Mouse (Mus musculus): Measurements from ENCODE around the gene Epb41l4b. TPM values are rescaled to one million over a fixed set of nuclear protein-coding genes. Genes with fewer than 3 reads are reported as not detected.
A peak's percentile ranks its signal among the peaks of the same experiment; 100 is the strongest.

The Epb41l4b gene
- polyA plus RNA-seq, 1 experiment from 2014 or later: 0.74 TPM

DNA sequence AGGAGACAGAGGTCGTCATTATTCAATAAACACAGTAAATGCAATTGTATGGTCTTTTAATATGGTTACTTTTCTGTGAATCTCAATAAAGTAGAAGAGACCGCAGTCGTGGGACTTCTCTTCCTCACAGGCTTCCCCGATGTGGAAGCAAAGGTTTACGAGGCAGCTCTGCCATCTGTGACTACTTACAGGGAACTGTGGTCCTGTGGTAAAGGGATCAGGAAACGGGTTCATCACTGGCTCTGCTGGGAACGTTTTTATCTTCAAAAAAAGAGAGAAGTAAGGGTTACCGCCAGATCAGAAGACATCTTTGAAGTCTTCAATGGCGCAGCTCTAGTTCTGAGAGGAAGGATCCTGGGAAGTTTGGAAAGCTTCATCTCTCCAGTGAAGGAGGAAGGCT, 135.5 kb downstream of the Epb41l4b start:
- H3K27ac ChIP-seq (ENCODE audit: low read depth, low read length): no peak overlapping the region
- peaks cover 3% of the 10 kb centered on the region; the same call in 1 of the 2 replicates for H3K4me1 ChIP-seq (ENCODE audit: control insufficient read depth, insufficient read depth, low read length)
- ATAC-seq: no peak
- no peak overlapping the region for H3K4me3 ChIP-seq (ENCODE audit: low read depth, low read length)
- H3K27me3 ChIP-seq (replicated peaks; ENCODE audit: control insufficient read depth, insufficient read depth, low read length): no peaks in the 10 kb centered on the region
- H3K9me3 ChIP-seq (replicated peaks; ENCODE audit: control insufficient read depth, low read length): no peaks in the 10 kb centered on the region
- H3K36me3 ChIP-seq (ENCODE audit: control insufficient read depth, insufficient read depth, low read length): no peaks in the 10 kb centered on the region
- 89% methylated on average over 9 of the region's 9 CpGs for WGBS
- H3K4me2 ChIP-seq (ENCODE audit: low read length): no peak overlapping the region
- DNase-seq (ENCODE audit: low spot score): no peak
- H3K9ac ChIP-seq (ENCODE audit: low read length): no peak overlapping the region

GRCm38 (mm10) chr4:57005011-57005410, 138.2 kb downstream of the Epb41l4b start:
- H3K9me3 ChIP-seq (replicated peaks; ENCODE audit: control insufficient read depth, low read length): no peaks in the 10 kb centered on the region
- no peak overlapping the region for H3K4me3 ChIP-seq (ENCODE audit: low read depth, low read length)
- H3K27ac ChIP-seq (ENCODE audit: low read depth, low read length): no peak overlapping the region
- no peaks in the 10 kb centered on the region for H3K36me3 ChIP-seq (ENCODE audit: control insufficient read depth, insufficient read depth, low read length)
- no peak overlapping the region for H3K4me2 ChIP-seq (ENCODE audit: low read length)
- H3K9ac ChIP-seq (ENCODE audit: low read length): no peak overlapping the region
- peak; percentile 75 for DNase-seq (ENCODE audit: low spot score)
- no peaks in the 10 kb centered on the region for H3K27me3 ChIP-seq (replicated peaks; ENCODE audit: control insufficient read depth, insufficient read depth, low read length)
- 61% methylated on average over 8 of the region's 8 CpGs for WGBS
- peaks cover 3% of the 10 kb centered on the region; the same call in 1 of the 2 replicates for H3K4me1 ChIP-seq (ENCODE audit: control insufficient read depth, insufficient read depth, low read length)
- peak; percentile 69; the same call in 1 of the 2 replicates for ATAC-seq

GRCm38 (mm10) chr4:57003886-57004285, 139.4 kb downstream of the Epb41l4b start:
- H3K27ac ChIP-seq (ENCODE audit: low read depth, low read length): no peak overlapping the region
- ATAC-seq (no peak), DNase-seq (ENCODE audit: low spot score) (no peak)
- H3K36me3 ChIP-seq (ENCODE audit: control insufficient read depth, insufficient read depth, low read length): no peaks in the 10 kb centered on the region
- H3K9me3 ChIP-seq (replicated peaks; ENCODE audit: control insufficient read depth, low read length): no peaks in the 10 kb centered on the region
- H3K4me1 ChIP-seq (ENCODE audit: control insufficient read depth, insufficient read depth, low read length): peaks cover 3% of the 10 kb centered on the region; the same call in 1 of the 2 replicates
- no peak overlapping the region for H3K9ac ChIP-seq (ENCODE audit: low read length)
- 87% methylated on average over 8 of the region's 8 CpGs for WGBS
- H3K4me3 ChIP-seq (ENCODE audit: low read depth, low read length): no peak overlapping the region
- no peaks in the 10 kb centered on the region for H3K27me3 ChIP-seq (replicated peaks; ENCODE audit: control insufficient read depth, insufficient read depth, low read length)
- no peak overlapping the region for H3K4me2 ChIP-seq (ENCODE audit: low read length)

- WGBS: 87% methylated on average over 3 of the region's 3 CpGs
Measured at GRCm38 (mm10) chr4:57002751-57003150, 140.5 kb downstream of the Epb41l4b start.

DNA sequence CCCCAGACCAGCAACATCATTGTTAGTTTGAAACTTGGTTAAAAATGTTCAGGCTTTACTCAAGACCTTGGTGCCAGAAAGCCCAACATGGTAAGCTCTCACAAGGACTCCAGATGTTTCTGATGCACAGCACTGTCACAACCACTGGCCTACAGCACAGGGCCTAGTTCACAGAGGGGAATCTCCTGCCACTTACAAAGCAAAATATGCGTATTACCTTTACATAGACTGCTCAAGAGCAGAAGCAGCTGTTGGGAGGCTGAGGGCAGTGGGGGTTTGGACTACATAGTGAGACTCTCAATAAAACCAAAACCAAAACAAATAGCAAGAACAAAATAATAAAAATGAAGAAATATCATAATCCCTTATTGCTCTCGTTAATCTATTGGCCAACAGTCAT, 141.8 kb downstream of the Epb41l4b start:
- no peaks in the 10 kb centered on the region for H3K36me3 ChIP-seq (ENCODE audit: control insufficient read depth, insufficient read depth, low read length)
- H3K9ac ChIP-seq (ENCODE audit: low read length): no peak overlapping the region
- H3K27ac ChIP-seq (ENCODE audit: low read depth, low read length): no peak overlapping the region
- H3K4me3 ChIP-seq (ENCODE audit: low read depth, low read length): no peak overlapping the region
- no peaks in the 10 kb centered on the region for H3K27me3 ChIP-seq (replicated peaks; ENCODE audit: control insufficient read depth, insufficient read depth, low read length)
- DNase-seq (ENCODE audit: low spot score) (no peak), ATAC-seq (no peak)
- peaks cover 3% of the 10 kb centered on the region; the same call in 1 of the 2 replicates for H3K4me1 ChIP-seq (ENCODE audit: control insufficient read depth, insufficient read depth, low read length)
- H3K4me2 ChIP-seq (ENCODE audit: low read length): no peak overlapping the region
- WGBS: 86% methylated on average over 2 of the region's 2 CpGs
- H3K9me3 ChIP-seq (replicated peaks; ENCODE audit: control insufficient read depth, low read length): no peaks in the 10 kb centered on the region

More at GRCm38 (mm10) chr4:57002751-57003150, 140.5 kb downstream of the Epb41l4b start:
- DNase-seq (ENCODE audit: low spot score) (no peak), ATAC-seq (no peak)
- no peaks in the 10 kb centered on the region for H3K9me3 ChIP-seq (replicated peaks; ENCODE audit: control insufficient read depth, low read length)
- H3K27ac ChIP-seq (ENCODE audit: low read depth, low read length): no peak overlapping the region
- H3K27me3 ChIP-seq (replicated peaks; ENCODE audit: control insufficient read depth, insufficient read depth, low read length): no peaks in the 10 kb centered on the region
- no peak overlapping the region for H3K4me2 ChIP-seq (ENCODE audit: low read length)
- H3K36me3 ChIP-seq (ENCODE audit: control insufficient read depth, insufficient read depth, low read length): no peaks in the 10 kb centered on the region
- H3K4me1 ChIP-seq (ENCODE audit: control insufficient read depth, insufficient read depth, low read length): peaks cover 3% of the 10 kb centered on the region; the same call in 1 of the 2 replicates
- no peak overlapping the region for H3K4me3 ChIP-seq (ENCODE audit: low read depth, low read length)
- H3K9ac ChIP-seq (ENCODE audit: low read length): no peak overlapping the region

DNA sequence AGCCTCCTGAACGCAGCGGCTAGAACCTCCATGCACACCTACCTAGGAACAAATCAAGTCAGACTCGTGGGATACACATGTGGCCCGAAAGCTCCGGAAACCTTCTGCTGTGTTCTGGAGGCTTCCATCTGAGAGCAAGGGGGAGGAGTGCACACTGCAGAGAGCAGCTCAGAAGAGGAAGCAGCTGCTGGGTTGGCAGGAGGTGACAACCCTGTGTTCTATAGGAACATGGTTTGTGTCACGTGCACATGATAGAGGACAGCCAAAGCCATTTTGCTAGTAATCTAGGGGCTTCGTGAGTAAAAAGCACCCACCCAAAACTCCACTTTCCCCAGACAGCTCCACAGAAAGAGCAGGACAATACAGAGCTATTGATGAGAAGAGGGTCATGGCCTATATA, 149.9 kb downstream of the Epb41l4b start:
- WGBS: 89% methylated on average over 7 of the region's 7 CpGs
- H3K27me3 ChIP-seq (replicated peaks; ENCODE audit: control insufficient read depth, insufficient read depth, low read length): 0 out of 2 replicates have a peak, but pooled peaks cover 3% of the 10 kb centered on the region
- ATAC-seq (no peak), DNase-seq (ENCODE audit: low spot score) (no peak)
- H3K4me2 ChIP-seq (ENCODE audit: low read length): no peak overlapping the region
- no peak overlapping the region for H3K4me3 ChIP-seq (ENCODE audit: low read depth, low read length)
- H3K9ac ChIP-seq (ENCODE audit: low read length): no peak overlapping the region
- H3K4me1 ChIP-seq (ENCODE audit: control insufficient read depth, insufficient read depth, low read length): peaks cover 3% of the 10 kb centered on the region; the same call in 1 of the 2 replicates
- no peak overlapping the region for H3K27ac ChIP-seq (ENCODE audit: low read depth, low read length)
- no peaks in the 10 kb centered on the region for H3K36me3 ChIP-seq (ENCODE audit: control insufficient read depth, insufficient read depth, low read length)
- H3K9me3 ChIP-seq (replicated peaks; ENCODE audit: control insufficient read depth, low read length): no peaks in the 10 kb centered on the region

GRCm38 (mm10) chr4:56991951-56992350, 151.3 kb downstream of the Epb41l4b start:
- ATAC-seq (no peak), DNase-seq (ENCODE audit: low spot score) (no peak)
- Histone ChIP-seq H3K27ac (ENCODE audit: low read depth, low read length) (no peak overlapping the region), H3K36me3 (ENCODE audit: control insufficient read depth, insufficient read depth, low read length) (no peaks in the 10 kb centered on the region), H3K9me3 (replicated peaks; ENCODE audit: control insufficient read depth, low read length) (no peaks in the 10 kb centered on the region), H3K4me1 (ENCODE audit: control insufficient read depth, insufficient read depth, low read length) (peaks cover 3% of the 10 kb centered on the region; the same call in 1 of the 2 replicates), H3K9ac (ENCODE audit: low read length) (no peak overlapping the region), H3K27me3 (replicated peaks; ENCODE audit: control insufficient read depth, insufficient read depth, low read length) (0 out of 2 replicates have a peak, but pooled peaks cover 3% of the 10 kb centered on the region), H3K4me3 (ENCODE audit: low read depth, low read length) (no peak overlapping the region), H3K4me2 (ENCODE audit: low read length) (no peak overlapping the region)
- whole genome bisulfite sequencing: 79% methylated on average over 2 of the region's 2 CpGs

DNA sequence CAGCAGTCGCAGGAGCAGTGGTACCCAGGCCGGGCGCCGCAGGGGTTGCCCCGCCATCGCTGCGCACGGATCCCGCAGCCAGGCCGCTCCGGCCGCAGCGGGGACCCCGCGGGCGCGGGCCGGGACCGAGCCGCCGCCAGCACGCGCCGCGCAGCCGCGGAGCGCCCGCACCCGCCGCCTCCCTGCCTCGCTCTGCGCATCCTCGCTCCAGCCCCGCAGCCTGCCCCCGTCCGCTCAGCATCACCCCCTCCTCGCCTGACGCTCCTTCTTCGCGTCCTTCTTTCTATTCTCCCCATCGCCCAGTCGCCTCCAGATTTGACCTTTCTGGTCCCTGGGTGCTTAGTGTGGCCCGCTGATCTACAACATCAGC, 153.0 kb downstream of the Epb41l4b start, which contains the start of gene Frrs1l:
Frrs1l (minus strand) TSS at position 177 of the 370 bp plus-strand sequence.
- peak; percentile 59 for DNase-seq (ENCODE audit: low spot score)
- ATAC-seq: peak; percentile 92
- WGBS: 0% methylated on average over 43 of the region's 44 CpGs

GRCm38 (mm10) chr4:56989431-56990214, 153.6 kb downstream of the Epb41l4b start:
- DNase-seq (ENCODE audit: low spot score): peak; percentile 76
- Histone ChIP-seq H3K9me3 (replicated peaks; ENCODE audit: control insufficient read depth, low read length) (no peaks in the 10 kb centered on the region), H3K9ac (ENCODE audit: low read length) (peak overlapping the region; percentile 84), H3K4me3 (ENCODE audit: low read depth, low read length) (peak overlapping the region; percentile 70), H3K27ac (ENCODE audit: low read depth, low read length) (peak overlapping the region; percentile 83), H3K4me1 (ENCODE audit: control insufficient read depth, insufficient read depth, low read length) (peaks cover 3% of the 10 kb centered on the region; the same call in 1 of the 2 replicates), H3K27me3 (replicated peaks; ENCODE audit: control insufficient read depth, insufficient read depth, low read length) (0 out of 2 replicates have a peak, but pooled peaks cover 3% of the 10 kb centered on the region), H3K36me3 (ENCODE audit: control insufficient read depth, insufficient read depth, low read length) (no peaks in the 10 kb centered on the region), H3K4me2 (ENCODE audit: low read length) (peak overlapping the region; percentile 87)
- 1% methylated on average over 45 of the region's 45 CpGs for WGBS
- peak; percentile 81 for ATAC-seq

More for the DNA sequence above, 153.0 kb downstream of the Epb41l4b start, which contains the start of gene Frrs1l:
- peak within 1 kb of the TSS; percentile 84 for H3K9ac ChIP-seq (ENCODE audit: low read length)
- H3K36me3 ChIP-seq (ENCODE audit: control insufficient read depth, insufficient read depth, low read length): no peaks in the 10 kb centered on the region
- 0 out of 2 replicates have a peak, but pooled peaks cover 3% of the 10 kb centered on the region for H3K27me3 ChIP-seq (replicated peaks; ENCODE audit: control insufficient read depth, insufficient read depth, low read length)
- H3K4me2 ChIP-seq (ENCODE audit: low read length): peak within 1 kb of the TSS; percentile 87
- H3K4me3 ChIP-seq (ENCODE audit: low read depth, low read length): peak within 1 kb of the TSS; percentile 70
- no peaks in the 10 kb centered on the region for H3K9me3 ChIP-seq (replicated peaks; ENCODE audit: control insufficient read depth, low read length)
- H3K4me1 ChIP-seq (ENCODE audit: control insufficient read depth, insufficient read depth, low read length): peaks cover 3% of the 10 kb centered on the region; the same call in 1 of the 2 replicates
- peak within 1 kb of the TSS; percentile 83 for H3K27ac ChIP-seq (ENCODE audit: low read depth, low read length)
